In genomic region chr9:65148507-65148906, GRCm38 (mm10) we compare ENCODE assay signal across 18 mouse cellular contexts. TPM values are rescaled to one million over a fixed set of nuclear protein-coding genes. Genes with fewer than 3 reads are reported as not detected.
"Had no signal": no experiment of that assay in that cellular context is flagged by ENCODE, and none has a peak within 500 bp of the region (broad histone marks: within the 10 kb centered on the region; RNA-seq: fewer than 3 reads in every experiment).

No protein-coding gene starts in this region.

- H3K9ac ChIP-seq: kidney, embryonic 15.5 days; limb, embryonic 12.5 days; limb, embryonic 15.5 days; liver, embryonic 14.5 days; liver, postnatal 0 days; lung, embryonic 14.5 days had no signal

- H3K4me2 ChIP-seq: kidney, embryonic 15.5 days; limb, embryonic 12.5 days; limb, embryonic 15.5 days; liver, embryonic 11.5 days; lung, embryonic 14.5 days had no signal

- H3K36me3 ChIP-seq: limb, embryonic 15.5 days had no signal

- DNase-seq: kidney, adult 11 months; kidney, adult 8-10 months; kidney, postnatal 10 days; kidney, postnatal 36 days; layer of hippocampus, postnatal 36 days; left cerebral cortex, postnatal 4 days; liver, postnatal 0 days; lung, embryonic 14.5 days; thymus, adult 18-20 months had no signal

- H3K9me3 ChIP-seq: kidney, embryonic 15.5 days; limb, embryonic 12.5 days; limb, embryonic 15.5 days had no signal

- H3K27ac ChIP-seq: kidney, embryonic 15.5 days; limb, embryonic 12.5 days; limb, embryonic 15.5 days; liver, embryonic 14.5 days; macrophage had no signal

- ATAC-seq: liver, postnatal 0 days; lung, postnatal 0 days had no signal

- H3K4me3 ChIP-seq: kidney, embryonic 15.5 days; limb, embryonic 12.5 days; limb, embryonic 15.5 days had no signal

RNA-seq across cellular contexts. Expression of gene Igdcc3, which starts 7.5 kb away (rescaled TPM):
- total RNA-seq: megakaryocyte, adult 5-6 weeks had no signal
- polyA plus RNA-seq: liver, postnatal 0 days; macrophage; small intestine, adult 2 months had no signal
